Mouse (Mus musculus): ENCODE measurements around the gene Ubxn6. TPM values are rescaled to one million over a fixed set of nuclear protein-coding genes. Genes with fewer than 3 reads are reported as not detected.
A peak's percentile ranks its signal among the peaks of the same experiment; 100 is the strongest.

Gene Ubxn6
- polyA plus RNA-seq, 1 experiment from 2014 or later: 17.9 TPM

GRCm38 (mm10) chr17:56030238-56030870 lies 44.5 kb downstream of the Ubxn6 start:
- no peak for ATAC-seq
- Histone ChIP-seq H3K4me1 (peaks cover 88% of the 10 kb centered on the region), H3K27me3 (replicated peaks) (no peaks in the 10 kb centered on the region), H3K4me3 (no peak overlapping the region), H3K9ac (no peak overlapping the region), H3K9me3 (replicated peaks) (no peaks in the 10 kb centered on the region), H3K36me3 (peaks cover 85% of the 10 kb centered on the region), H3K27ac (peak overlapping the region; percentile 65), H3K4me2 (no peak overlapping the region)
- 79% methylated on average over 9 of the region's 9 CpGs for WGBS (ENCODE audit: insufficient replicate concordance)

GRCm38 (mm10) chr17:56027801-56028441 lies 46.9 kb downstream of the Ubxn6 start:
- Histone ChIP-seq H3K27ac (no peak overlapping the region), H3K4me3 (no peak overlapping the region), H3K4me1 (peaks cover 87% of the 10 kb centered on the region), H3K36me3 (peaks cover 79% of the 10 kb centered on the region), H3K27me3 (replicated peaks) (no peaks in the 10 kb centered on the region), H3K4me2 (no peak overlapping the region), H3K9me3 (replicated peaks) (no peaks in the 10 kb centered on the region), H3K9ac (no peak overlapping the region)
- 83% methylated on average over 5 of the region's 5 CpGs for WGBS (ENCODE audit: insufficient replicate concordance)
- ATAC-seq: no peak

DNA sequence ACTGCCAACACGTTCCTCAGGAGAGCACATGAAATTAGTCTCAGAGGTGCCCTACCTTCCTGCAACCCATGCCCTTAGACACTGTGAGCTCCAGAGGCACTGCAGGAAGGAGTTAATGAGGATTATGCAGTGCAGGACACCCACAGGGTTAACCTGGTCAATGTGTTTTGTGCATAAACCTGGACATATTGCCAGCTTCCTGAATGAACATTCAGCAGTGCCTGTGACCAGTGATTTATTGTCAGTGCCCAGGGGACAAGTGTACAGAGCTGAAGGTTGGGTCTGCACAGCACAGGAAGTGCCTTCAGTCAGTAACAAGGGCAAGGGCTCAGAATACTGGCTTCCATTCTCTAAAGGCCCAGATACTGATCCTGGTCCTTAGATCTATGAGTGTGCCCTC lies 47.9 kb downstream of the Ubxn6 start:
- no peaks in the 10 kb centered on the region for H3K9me3 ChIP-seq (replicated peaks)
- H3K27me3 ChIP-seq (replicated peaks): no peaks in the 10 kb centered on the region
- no peak overlapping the region for H3K9ac ChIP-seq
- 69% methylated on average over 1 of the region's 1 CpGs for WGBS (ENCODE audit: insufficient replicate concordance)
- no peak overlapping the region for H3K4me2 ChIP-seq
- H3K4me3 ChIP-seq: no peak overlapping the region
- peaks cover 86% of the 10 kb centered on the region for H3K4me1 ChIP-seq
- no peak overlapping the region for H3K27ac ChIP-seq
- H3K36me3 ChIP-seq: peaks cover 76% of the 10 kb centered on the region
- no peak for ATAC-seq

GRCm38 (mm10) chr17:56026303-56026702 lies 48.5 kb downstream of the Ubxn6 start:
- ATAC-seq: no peak
- H3K9ac ChIP-seq: no peak overlapping the region
- 73% methylated on average over 1 of the region's 1 CpGs for WGBS (ENCODE audit: insufficient replicate concordance)
- no peaks in the 10 kb centered on the region for H3K9me3 ChIP-seq (replicated peaks)
- H3K27me3 ChIP-seq (replicated peaks): no peaks in the 10 kb centered on the region
- H3K27ac ChIP-seq: no peak overlapping the region
- peaks cover 86% of the 10 kb centered on the region for H3K4me1 ChIP-seq
- H3K36me3 ChIP-seq: peaks cover 74% of the 10 kb centered on the region
- no peak overlapping the region for H3K4me2 ChIP-seq
- no peak overlapping the region for H3K4me3 ChIP-seq

- Histone ChIP-seq H3K9ac (no peak overlapping the region), H3K9me3 (replicated peaks) (no peaks in the 10 kb centered on the region), H3K4me2 (no peak overlapping the region), H3K27ac (no peak overlapping the region), H3K36me3 (peaks cover 70% of the 10 kb centered on the region), H3K4me1 (peaks cover 73% of the 10 kb centered on the region), H3K27me3 (replicated peaks) (no peaks in the 10 kb centered on the region), H3K4me3 (no peak overlapping the region)
- WGBS (ENCODE audit: insufficient replicate concordance): 69% methylated on average over 5 of the region's 5 CpGs
- ATAC-seq: no peak
These were observed 49.9 kb downstream of the Ubxn6 start for GRCm38 (mm10) chr17:56024931-56025330.

- 55% methylated on average over 2 of the region's 2 CpGs for WGBS (ENCODE audit: insufficient replicate concordance)
- H3K27ac ChIP-seq: 0 out of 2 replicates have a peak overlapping the region, but pooled peaks have one; percentile 37
- no peak overlapping the region for H3K4me2 ChIP-seq
- no peak overlapping the region for H3K9ac ChIP-seq
- peaks cover 68% of the 10 kb centered on the region for H3K4me1 ChIP-seq
- no peaks in the 10 kb centered on the region for H3K27me3 ChIP-seq (replicated peaks)
- H3K9me3 ChIP-seq (replicated peaks): no peaks in the 10 kb centered on the region
- no peak overlapping the region for H3K4me3 ChIP-seq
- H3K36me3 ChIP-seq: peaks cover 70% of the 10 kb centered on the region
- no peak for ATAC-seq
These were observed 50.4 kb downstream of the Ubxn6 start for GRCm38 (mm10) chr17:56024476-56024875.

DNA sequence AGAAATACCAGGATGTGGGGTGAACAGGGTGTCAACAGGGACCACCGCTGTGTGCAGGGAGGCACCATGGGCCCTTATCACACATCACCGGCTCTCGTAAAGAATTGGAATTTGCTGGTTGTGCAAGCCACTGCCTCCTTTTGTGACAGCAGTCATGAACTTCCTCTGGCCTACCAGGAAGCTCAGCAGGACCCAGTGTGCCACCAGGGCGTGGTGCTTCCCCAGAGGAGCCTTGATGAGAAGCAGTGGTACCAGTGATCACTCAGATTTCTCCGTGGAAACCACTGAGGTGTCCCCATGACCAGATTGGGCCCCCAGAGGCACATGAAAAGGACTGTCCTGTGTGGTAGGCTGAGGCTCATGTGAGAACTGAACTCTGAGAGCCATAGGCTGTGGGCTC lies 51.4 kb downstream of the Ubxn6 start:
- Histone ChIP-seq H3K27ac (no peak overlapping the region), H3K9ac (no peak overlapping the region), H3K4me2 (no peak overlapping the region), H3K36me3 (peaks cover 70% of the 10 kb centered on the region), H3K27me3 (replicated peaks) (no peaks in the 10 kb centered on the region), H3K4me1 (peaks cover 66% of the 10 kb centered on the region), H3K9me3 (replicated peaks) (no peaks in the 10 kb centered on the region), H3K4me3 (no peak overlapping the region)
- WGBS (ENCODE audit: insufficient replicate concordance): 44% methylated on average over 5 of the region's 5 CpGs
- 0 out of 2 replicates have a peak, but pooled peaks have one; percentile 5 for ATAC-seq

DNA sequence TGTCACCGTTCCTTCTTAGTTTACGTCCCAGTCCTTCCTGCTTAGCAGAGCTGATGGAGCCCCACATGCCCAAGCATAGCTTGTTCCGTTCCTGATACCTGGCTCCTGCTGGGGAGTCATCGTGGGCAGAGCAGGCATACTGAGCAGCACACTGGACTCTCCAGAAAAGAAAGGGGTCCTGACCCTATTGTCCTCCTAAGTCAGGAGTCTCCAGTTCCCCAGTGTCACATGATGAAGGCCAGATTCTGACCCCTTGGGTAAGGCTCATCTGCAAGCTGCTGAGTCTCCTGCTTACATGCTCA lies 51.9 kb downstream of the Ubxn6 start:
- H3K4me2 ChIP-seq: no peak overlapping the region
- H3K4me1 ChIP-seq: peaks cover 65% of the 10 kb centered on the region
- WGBS (ENCODE audit: insufficient replicate concordance): 79% methylated on average over 4 of the region's 4 CpGs
- H3K4me3 ChIP-seq: no peak overlapping the region
- peaks cover 70% of the 10 kb centered on the region for H3K36me3 ChIP-seq
- H3K9me3 ChIP-seq (replicated peaks): no peaks in the 10 kb centered on the region
- no peak for ATAC-seq
- no peaks in the 10 kb centered on the region for H3K27me3 ChIP-seq (replicated peaks)
- no peak overlapping the region for H3K9ac ChIP-seq
- H3K27ac ChIP-seq: no peak overlapping the region

DNA sequence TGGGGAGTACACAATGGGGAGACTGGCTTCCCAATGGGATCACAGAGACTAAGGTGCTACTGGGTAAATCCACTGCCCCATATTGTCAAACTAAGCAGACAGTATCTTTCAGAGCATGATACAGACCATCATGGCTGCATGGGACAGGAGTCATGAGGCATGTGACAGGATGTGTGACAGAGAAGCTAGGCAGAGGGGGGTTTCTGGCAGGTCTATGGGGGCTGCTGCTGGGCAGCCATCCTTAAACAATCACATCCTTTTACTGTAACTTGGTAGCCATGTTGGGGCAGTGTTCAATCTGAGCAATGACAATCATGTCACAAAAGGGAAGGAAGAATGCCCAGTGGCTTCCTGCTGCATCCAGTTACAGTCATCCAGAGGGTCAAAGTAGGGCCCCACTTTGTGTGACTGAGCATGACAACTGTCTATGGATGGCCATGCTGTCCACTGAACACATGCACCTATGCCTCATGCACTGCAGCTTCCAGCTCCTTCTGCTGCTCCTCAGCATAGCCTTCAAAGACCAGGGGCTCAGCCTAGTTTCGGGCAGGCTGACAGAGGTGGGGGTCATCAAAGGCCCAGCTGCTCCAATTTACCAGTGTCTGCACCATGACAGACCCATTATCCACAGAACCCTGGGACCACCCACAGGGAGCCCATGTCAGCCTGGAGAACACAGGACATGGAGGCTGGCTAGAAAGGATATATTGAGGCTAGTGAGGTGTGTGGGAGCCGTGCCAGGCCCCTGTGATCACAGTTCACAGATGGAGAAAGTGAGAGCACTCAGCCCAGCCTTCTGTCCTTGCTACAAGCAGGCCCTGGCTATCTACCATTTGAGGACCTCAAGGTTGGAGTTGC lies 52.5 kb downstream of the Ubxn6 start:
- Histone ChIP-seq H3K27ac (no peak overlapping the region), H3K9me3 (replicated peaks) (no peaks in the 10 kb centered on the region), H3K4me1 (peaks cover 59% of the 10 kb centered on the region), H3K4me3 (no peak overlapping the region), H3K27me3 (replicated peaks) (no peaks in the 10 kb centered on the region), H3K9ac (no peak overlapping the region), H3K36me3 (peaks cover 70% of the 10 kb centered on the region), H3K4me2 (no peak overlapping the region)
- WGBS (ENCODE audit: insufficient replicate concordance): 80% methylated on average over 2 of the region's 2 CpGs
- no peak for ATAC-seq

- H3K9ac ChIP-seq: no peak overlapping the region
- no peaks in the 10 kb centered on the region for H3K27me3 ChIP-seq (replicated peaks)
- no peak overlapping the region for H3K4me3 ChIP-seq
- no peaks in the 10 kb centered on the region for H3K9me3 ChIP-seq (replicated peaks)
- peaks cover 49% of the 10 kb centered on the region for H3K4me1 ChIP-seq
- no peak overlapping the region for H3K27ac ChIP-seq
- no peak for ATAC-seq
- no peak overlapping the region for H3K4me2 ChIP-seq
- WGBS (ENCODE audit: insufficient replicate concordance): 64% methylated on average over 4 of the region's 4 CpGs
- H3K36me3 ChIP-seq: peaks cover 72% of the 10 kb centered on the region
These were observed 53.5 kb downstream of the Ubxn6 start for GRCm38 (mm10) chr17:56021161-56021910.

DNA sequence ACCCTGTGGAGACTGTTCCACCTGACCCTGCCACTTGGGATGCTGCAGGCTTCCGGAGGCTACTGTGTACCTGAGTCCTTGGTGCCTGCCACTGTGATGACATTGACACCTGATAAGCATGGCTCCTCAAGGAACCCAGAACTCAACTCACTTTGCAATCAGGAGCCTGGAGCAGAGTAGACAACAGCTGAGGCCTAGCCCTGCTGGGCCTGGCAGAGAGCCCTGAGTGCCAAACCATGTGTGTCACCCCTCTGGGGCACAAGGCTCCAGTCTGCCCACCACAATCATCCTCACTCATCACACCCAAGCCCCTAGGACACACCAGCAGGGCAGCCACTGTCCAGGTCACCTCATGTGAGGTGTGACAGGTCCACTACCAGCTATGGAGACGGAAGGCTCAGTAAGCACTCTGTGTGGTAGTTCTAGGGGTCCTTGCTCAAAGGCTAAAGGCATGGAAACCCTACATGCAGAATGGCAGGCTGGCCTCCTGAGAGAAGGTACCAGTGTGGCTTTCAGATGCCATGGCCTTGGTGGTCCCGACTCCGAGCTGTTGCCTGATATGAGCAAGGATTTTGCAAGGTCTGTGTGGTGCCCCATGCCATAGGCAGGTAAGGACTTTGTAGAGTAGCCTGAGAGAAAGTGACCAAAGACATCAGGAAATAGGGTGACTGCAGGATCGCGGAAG lies 54.3 kb downstream of the Ubxn6 start:
- no peak overlapping the region for H3K27ac ChIP-seq
- H3K4me1 ChIP-seq: peaks cover 42% of the 10 kb centered on the region
- 86% methylated on average over 6 of the region's 6 CpGs for WGBS (ENCODE audit: insufficient replicate concordance)
- H3K9ac ChIP-seq: no peak overlapping the region
- H3K4me3 ChIP-seq: no peak overlapping the region
- no peak for ATAC-seq
- H3K4me2 ChIP-seq: no peak overlapping the region
- H3K36me3 ChIP-seq: peaks cover 73% of the 10 kb centered on the region
- no peaks in the 10 kb centered on the region for H3K27me3 ChIP-seq (replicated peaks)
- H3K9me3 ChIP-seq (replicated peaks): no peaks in the 10 kb centered on the region
